Mouse (Mus musculus): ENCODE data around the gene Tgfbrap1.
"Not testable (repeated sequence)": the region's sequence is repeated elsewhere in the genome, so short reads cannot be mapped to it uniquely, and the experiment has no call there.

Gene Tgfbrap1

DNA sequence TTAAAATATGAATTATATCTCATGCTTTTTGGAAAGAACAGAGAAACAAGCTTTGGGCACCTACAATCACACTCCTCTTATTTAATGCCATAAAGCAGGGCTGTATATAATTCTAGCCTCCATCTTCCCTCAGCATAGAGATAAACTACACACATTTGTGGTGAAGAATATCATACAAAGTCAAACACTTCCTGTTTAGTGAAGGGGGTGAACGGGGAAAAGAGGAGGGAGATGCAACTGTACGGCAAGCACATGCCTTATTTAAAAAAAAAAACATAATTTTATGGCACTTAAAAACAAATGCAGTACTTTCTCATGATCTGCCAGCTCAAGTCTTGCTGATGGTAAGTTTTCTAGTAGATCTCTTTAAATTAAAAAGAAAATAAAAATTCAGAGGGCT lies 20.3 kb downstream of the Tgfbrap1 start:
- no peak for DNase-seq (ENCODE audit: low read depth, low spot score)
- no peaks in the 10 kb centered on the region for H3K27me3 ChIP-seq (ENCODE audit: control insufficient read depth, insufficient read depth, low read length, poor library complexity, severe bottlenecking)
- no peaks in the 10 kb centered on the region; the same call in 1 of the 2 replicates for H3K36me3 ChIP-seq (ENCODE audit: control insufficient read depth, insufficient read depth, low read length, poor library complexity, severe bottlenecking)

DNA sequence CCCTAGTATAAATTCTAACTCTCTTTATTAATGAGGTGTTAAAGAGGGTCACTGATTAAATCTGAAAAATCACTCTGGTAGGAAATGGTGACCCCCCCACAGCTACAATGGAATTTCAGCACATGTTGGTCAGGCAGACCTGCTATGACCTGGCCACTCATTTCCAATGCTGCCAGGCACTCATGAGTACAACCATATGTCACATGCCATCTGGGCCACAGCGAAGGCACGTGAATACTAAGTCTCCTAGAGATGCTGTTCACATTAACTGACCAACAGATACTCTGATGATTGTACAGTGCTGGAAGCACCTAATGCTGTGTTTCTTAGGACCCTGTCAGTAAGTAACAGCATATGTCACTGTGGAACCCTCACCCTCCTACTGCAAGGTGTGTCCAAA lies 23.6 kb downstream of the Tgfbrap1 start:
- no peak for DNase-seq (ENCODE audit: low read depth, low spot score)
- Histone ChIP-seq H3K36me3 (ENCODE audit: control insufficient read depth, insufficient read depth, low read length, poor library complexity, severe bottlenecking) (0 out of 2 replicates have a peak, but pooled peaks cover 1% of the 10 kb centered on the region), H3K27me3 (ENCODE audit: control insufficient read depth, insufficient read depth, low read length, poor library complexity, severe bottlenecking) (no peaks in the 10 kb centered on the region)

DNA sequence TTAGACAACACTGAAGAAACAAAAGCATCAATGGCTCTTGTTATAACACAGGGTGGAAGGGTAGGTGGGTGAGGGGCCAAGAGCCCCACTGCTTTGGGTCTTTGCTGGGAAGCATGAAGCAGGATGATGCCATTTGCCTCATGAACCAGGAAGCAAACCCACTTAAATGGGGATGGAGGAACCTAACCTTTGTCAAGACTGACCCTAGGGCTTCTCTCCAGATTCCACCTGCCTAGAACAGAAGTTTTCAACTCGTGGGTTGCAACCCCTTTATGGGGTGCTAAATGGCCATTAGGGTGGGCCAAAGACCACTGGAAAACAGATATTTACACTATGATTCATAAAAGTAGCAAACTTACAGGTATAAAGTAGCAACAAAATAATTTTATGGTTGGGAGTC lies 25.9 kb downstream of the Tgfbrap1 start:
- Histone ChIP-seq H3K27me3 (ENCODE audit: control insufficient read depth, insufficient read depth, low read length, poor library complexity, severe bottlenecking) (no peaks in the 10 kb centered on the region), H3K36me3 (ENCODE audit: control insufficient read depth, insufficient read depth, low read length, poor library complexity, severe bottlenecking) (0 out of 2 replicates have a peak, but pooled peaks cover 2% of the 10 kb centered on the region)
- DNase-seq (ENCODE audit: low read depth, low spot score): no peak

GRCm38 (mm10) chr1:43072028-43072427 lies 26.4 kb downstream of the Tgfbrap1 start:
- H3K36me3 ChIP-seq (ENCODE audit: control insufficient read depth, insufficient read depth, low read length, poor library complexity, severe bottlenecking): 0 out of 2 replicates have a peak, but pooled peaks cover 6% of the 10 kb centered on the region
- H3K27me3 ChIP-seq (ENCODE audit: control insufficient read depth, insufficient read depth, low read length, poor library complexity, severe bottlenecking): no peaks in the 10 kb centered on the region
- DNase-seq (ENCODE audit: low read depth, low spot score): no peak

DNA sequence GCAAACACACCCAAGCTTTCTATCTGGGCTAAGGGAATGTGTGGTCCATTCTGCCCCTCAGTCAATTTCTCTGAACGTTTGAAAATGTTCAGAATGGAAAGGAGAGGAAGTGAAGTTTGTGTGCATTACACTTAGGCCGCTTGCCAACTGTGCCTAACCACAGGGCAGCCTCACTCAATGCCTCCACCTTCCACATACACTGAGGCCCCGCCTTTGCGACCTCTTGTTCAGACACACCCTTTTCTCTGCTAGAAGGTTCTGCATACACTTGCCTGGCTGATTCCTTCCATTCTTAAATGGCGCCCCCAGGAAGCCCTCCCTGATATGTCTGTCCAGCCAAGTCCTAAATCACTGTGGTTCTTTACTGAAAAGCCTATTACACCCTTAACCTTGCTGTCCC lies 27.7 kb downstream of the Tgfbrap1 start:
- DNase-seq (ENCODE audit: low read depth, low spot score): no peak
- Histone ChIP-seq H3K36me3 (ENCODE audit: control insufficient read depth, insufficient read depth, low read length, poor library complexity, severe bottlenecking) (peaks cover 6% of the 10 kb centered on the region; the same call in 1 of the 2 replicates), H3K27me3 (ENCODE audit: control insufficient read depth, insufficient read depth, low read length, poor library complexity, severe bottlenecking) (no peaks in the 10 kb centered on the region)

DNA sequence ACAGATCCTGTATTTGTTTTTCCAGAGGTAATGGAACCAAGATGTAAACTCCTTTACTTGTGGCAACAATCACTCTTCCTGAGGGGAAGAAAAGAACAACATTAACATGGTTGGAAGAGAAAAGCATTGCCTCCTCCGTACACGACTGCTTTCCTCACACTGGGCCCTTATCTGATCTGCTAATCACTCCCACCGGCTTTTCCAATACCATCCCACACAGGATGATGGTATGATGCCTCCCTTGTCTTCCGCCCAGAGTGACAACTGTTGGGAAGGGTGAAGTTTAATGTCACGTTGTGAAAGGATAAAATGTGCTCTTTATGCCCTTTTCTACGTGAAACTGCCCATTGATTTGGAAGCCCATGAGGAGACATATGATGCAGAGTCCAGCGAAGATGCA lies 30.9 kb downstream of the Tgfbrap1 start:
- H3K36me3 ChIP-seq (ENCODE audit: control insufficient read depth, insufficient read depth, low read length, poor library complexity, severe bottlenecking): peaks cover 6% of the 10 kb centered on the region; the same call in 1 of the 2 replicates
- no peaks in the 10 kb centered on the region for H3K27me3 ChIP-seq (ENCODE audit: control insufficient read depth, insufficient read depth, low read length, poor library complexity, severe bottlenecking)
- DNase-seq (ENCODE audit: low read depth, low spot score): no peak

GRCm38 (mm10) chr1:43066573-43066972 lies 31.9 kb downstream of the Tgfbrap1 start:
- DNase-seq (ENCODE audit: low read depth, low spot score): no peak
- Histone ChIP-seq H3K27me3 (ENCODE audit: control insufficient read depth, insufficient read depth, low read length, poor library complexity, severe bottlenecking) (no peaks in the 10 kb centered on the region), H3K36me3 (ENCODE audit: control insufficient read depth, insufficient read depth, low read length, poor library complexity, severe bottlenecking) (peaks cover 6% of the 10 kb centered on the region; the same call in 1 of the 2 replicates)

DNA sequence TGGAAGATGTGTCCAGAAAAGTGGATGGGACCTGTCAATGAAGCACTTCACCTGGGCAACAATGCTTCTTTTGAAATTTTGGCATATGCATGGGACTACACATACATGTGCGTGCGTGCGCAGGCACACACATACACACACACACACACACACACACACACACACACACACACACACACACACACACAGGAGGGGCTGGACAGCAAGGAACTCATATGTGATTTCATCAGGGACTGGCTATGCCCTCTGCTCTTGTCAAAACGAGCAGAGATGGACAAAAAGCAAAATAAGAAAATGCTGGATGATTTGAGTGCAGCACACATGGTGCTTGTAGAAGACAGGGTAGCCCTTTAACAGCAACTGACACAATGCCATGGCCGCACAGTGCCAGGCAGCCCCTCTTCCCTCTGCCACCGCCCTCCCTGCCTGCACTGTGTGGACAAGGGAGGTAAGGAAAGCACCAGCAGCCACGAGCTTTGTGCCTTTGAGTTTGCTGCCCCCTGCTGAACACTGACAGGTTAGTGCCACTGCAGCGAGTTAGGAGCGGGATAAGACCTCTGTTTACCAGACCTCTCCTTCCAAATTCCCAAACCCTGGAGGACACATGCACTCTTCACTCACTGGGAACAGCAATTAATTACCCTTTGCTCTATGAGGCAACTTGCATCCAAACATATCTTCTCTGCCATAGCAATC lies 32.7 kb downstream of the Tgfbrap1 start:
- Histone ChIP-seq H3K36me3 (ENCODE audit: control insufficient read depth, insufficient read depth, low read length, poor library complexity, severe bottlenecking) (peaks cover 6% of the 10 kb centered on the region; the same call in 1 of the 2 replicates), H3K27me3 (ENCODE audit: control insufficient read depth, insufficient read depth, low read length, poor library complexity, severe bottlenecking) (no peaks in the 10 kb centered on the region)
- peak; percentile 35 for DNase-seq (ENCODE audit: low read depth, low spot score)

DNA sequence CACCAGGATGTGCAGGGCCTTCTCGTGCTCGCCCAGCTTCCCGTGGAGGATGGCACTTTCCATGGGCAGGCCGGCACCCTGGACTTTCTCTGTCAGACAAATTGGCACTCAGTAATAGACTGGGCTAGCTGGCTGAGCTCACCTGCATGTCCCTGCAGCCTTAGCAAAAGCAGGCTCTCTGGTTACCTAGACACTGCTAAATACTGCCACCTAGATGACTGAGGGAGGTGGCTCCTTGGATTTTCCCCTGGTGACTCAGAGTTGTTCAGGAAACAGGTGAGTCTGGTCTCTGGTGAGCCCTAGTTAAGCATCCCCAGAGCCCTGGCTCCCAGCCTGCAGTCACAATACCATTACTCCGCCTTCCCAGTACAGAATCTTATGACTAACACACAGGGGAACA lies 46.5 kb downstream of the Tgfbrap1 start:
- Histone ChIP-seq H3K27me3 (ENCODE audit: control insufficient read depth, insufficient read depth, low read length, poor library complexity, severe bottlenecking) (no peaks in the 10 kb centered on the region; the same call in 1 of the 2 replicates), H3K36me3 (ENCODE audit: control insufficient read depth, insufficient read depth, low read length, poor library complexity, severe bottlenecking) (peaks cover 9% of the 10 kb centered on the region; the same call in 1 of the 2 replicates)
- DNase-seq (ENCODE audit: low read depth, low spot score): no peak

- no peaks in the 10 kb centered on the region for H3K27me3 ChIP-seq (ENCODE audit: control insufficient read depth, insufficient read depth, low read length, poor library complexity, severe bottlenecking)
- no peak for DNase-seq (ENCODE audit: low read depth, low spot score)
- peaks cover 9% of the 10 kb centered on the region; the same call in 1 of the 2 replicates for H3K36me3 ChIP-seq (ENCODE audit: control insufficient read depth, insufficient read depth, low read length, poor library complexity, severe bottlenecking)
Observed at GRCm38 (mm10) chr1:43047811-43048210, 50.6 kb downstream of the Tgfbrap1 start.

GRCm38 (mm10) chr1:43046990-43047389 lies 51.4 kb downstream of the Tgfbrap1 start:
- Histone ChIP-seq H3K27me3 (ENCODE audit: control insufficient read depth, insufficient read depth, low read length, poor library complexity, severe bottlenecking) (no peaks in the 10 kb centered on the region), H3K36me3 (ENCODE audit: control insufficient read depth, insufficient read depth, low read length, poor library complexity, severe bottlenecking) (peaks cover 9% of the 10 kb centered on the region; the same call in 1 of the 2 replicates)
- DNase-seq (ENCODE audit: low read depth, low spot score): no peak

DNA sequence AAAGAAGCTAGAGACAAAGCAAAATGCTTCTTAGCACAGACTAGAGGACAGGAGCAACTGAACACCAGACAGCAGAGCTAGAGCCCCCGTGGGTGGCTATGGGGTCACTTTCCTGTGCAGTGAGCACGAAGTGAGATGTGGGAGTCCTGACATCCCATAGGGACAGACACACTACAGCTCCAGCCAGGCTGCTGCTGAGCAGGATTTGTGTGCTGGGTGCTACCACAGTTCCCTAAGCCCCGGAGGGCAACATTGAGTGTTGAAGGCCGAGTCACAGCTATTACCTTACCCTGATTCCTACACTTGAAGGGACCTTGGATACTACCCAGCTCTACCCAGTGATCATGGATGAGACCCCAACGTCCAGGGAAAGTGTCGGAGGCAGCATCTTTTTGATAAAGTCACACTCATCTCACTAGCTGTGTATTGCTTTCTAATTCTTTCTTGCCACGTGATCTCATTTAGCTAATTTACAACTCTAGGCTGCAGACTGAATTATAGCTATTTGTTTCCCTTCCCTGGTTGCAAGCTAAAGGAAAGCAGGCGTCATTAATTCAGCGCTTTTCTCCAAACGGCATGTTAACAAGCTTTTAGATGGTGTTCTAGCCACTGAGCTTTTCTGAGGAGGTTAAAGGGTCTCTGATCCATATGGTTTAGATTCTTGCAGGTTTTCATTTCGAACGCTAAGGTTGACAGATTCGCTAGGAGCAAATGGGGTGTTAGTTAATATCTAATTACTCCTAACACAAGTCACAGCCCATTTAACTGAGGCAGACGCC lies 53.0 kb downstream of the Tgfbrap1 start:
- Histone ChIP-seq H3K27me3 (ENCODE audit: control insufficient read depth, insufficient read depth, low read length, poor library complexity, severe bottlenecking) (no peaks in the 10 kb centered on the region), H3K36me3 (ENCODE audit: control insufficient read depth, insufficient read depth, low read length, poor library complexity, severe bottlenecking) (0 out of 2 replicates have a peak, but pooled peaks cover 2% of the 10 kb centered on the region)
- no peak for DNase-seq (ENCODE audit: low read depth, low spot score)

- DNase-seq (ENCODE audit: low read depth, low spot score): no peak
- Histone ChIP-seq H3K36me3 (ENCODE audit: control insufficient read depth, insufficient read depth, low read length, poor library complexity, severe bottlenecking) (no peaks in the 10 kb centered on the region), H3K27me3 (ENCODE audit: control insufficient read depth, insufficient read depth, low read length, poor library complexity, severe bottlenecking) (no peaks in the 10 kb centered on the region)
Observed at GRCm38 (mm10) chr1:43042271-43042670, 56.2 kb downstream of the Tgfbrap1 start.

GRCm38 (mm10) chr1:43036014-43036413 lies 62.4 kb downstream of the Tgfbrap1 start:
- Histone ChIP-seq H3K36me3 (ENCODE audit: control insufficient read depth, insufficient read depth, low read length, poor library complexity, severe bottlenecking) (no peaks in the 10 kb centered on the region), H3K27me3 (ENCODE audit: control insufficient read depth, insufficient read depth, low read length, poor library complexity, severe bottlenecking) (no peaks in the 10 kb centered on the region)
- no peak for DNase-seq (ENCODE audit: low read depth, low spot score)

DNA sequence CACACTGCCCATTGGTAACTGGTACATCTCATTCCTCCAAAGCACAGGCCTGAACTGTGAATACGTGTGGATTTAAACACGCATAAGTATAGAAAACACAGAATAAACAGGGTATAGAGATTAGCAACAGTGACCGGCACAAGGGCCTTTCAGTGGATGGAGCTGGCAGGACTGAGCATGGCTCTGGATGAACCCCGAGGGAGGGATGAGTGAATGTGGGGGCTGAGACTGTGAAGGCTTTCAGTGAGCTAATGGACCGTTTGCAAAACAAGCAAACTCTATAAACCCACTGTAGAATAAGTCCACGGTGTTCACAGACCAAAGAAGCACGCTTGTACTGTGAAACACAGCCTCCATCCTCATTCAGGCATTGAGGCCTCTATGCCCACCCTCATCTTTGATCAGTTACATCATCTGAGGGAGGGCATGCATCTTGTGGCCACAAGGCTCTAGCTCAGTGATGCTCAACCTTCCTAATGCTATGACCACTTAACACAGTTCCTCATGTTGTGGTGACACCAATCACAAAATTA lies 83.2 kb downstream of the Tgfbrap1 start:
- DNase-seq (ENCODE audit: low read depth, low spot score); H3K27me3 ChIP-seq (ENCODE audit: control insufficient read depth, insufficient read depth, low read length, poor library complexity, severe bottlenecking); H3K36me3 ChIP-seq (ENCODE audit: control insufficient read depth, insufficient read depth, low read length, poor library complexity, severe bottlenecking): not testable (repeated sequence)

Data from splenic B cell, adult 2 months (primary cell).